Mouse (Mus musculus) adrenal gland (tissue): ENCODE data around the gene Abcc1.

Experiments used
- intact Hi-C: fragments of 180-260 bp; cut with DNase I; formaldehyde crosslinking; loops from one replicate; pipeline ENCODE4 v1.15.1; 2025
- long read RNA-seq, 2 experiments: library from polyadenylated mRNA; unstranded; transcript quantifications; one replicate each; pipeline ENCODE4 v2.0.0; 2020; ENCODE audit warnings: borderline replicate concordance in 1 of 2; ENCODE audit not compliant: insufficient replicate concordance in 1 of 2

The Abcc1 gene
- long read RNA-seq, experiment 1, partial matches to known transcripts = 3 of 4 reads
- long read RNA-seq, experiment 1, other reads (novel, unspliced or antisense) = 1 of 4 reads
- long read RNA-seq, experiment 2, partial matches to known transcripts = 5 of 8 reads
- long read RNA-seq, experiment 2, other reads (novel, unspliced or antisense) = 2 of 8 reads

- intact Hi-C loops = no loop called here
Measured at GRCm38 (mm10) chr16:14361362-14362098, at the start of gene Abcc1. Gene Abcc1 (plus strand): TSS chr16:14361558.

DNA sequence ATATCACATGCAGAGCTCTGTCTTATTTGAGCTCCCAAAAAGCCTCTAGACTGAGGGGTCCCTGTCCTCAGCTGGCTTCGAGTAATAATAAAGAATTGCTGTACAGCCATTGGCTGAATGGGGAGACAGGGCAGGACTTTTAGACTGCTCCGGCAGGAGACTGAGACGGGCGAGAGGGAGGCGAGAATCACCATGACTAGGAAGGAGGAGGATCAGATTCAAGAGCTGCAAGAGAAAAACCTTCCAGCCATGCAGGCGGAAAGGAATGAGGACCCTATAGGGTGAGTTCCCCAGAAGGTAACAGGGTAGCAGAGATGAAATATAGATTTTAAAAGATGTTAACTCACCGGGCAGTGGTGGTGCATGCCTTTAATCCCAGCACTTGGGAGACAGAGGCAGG lies 48.4 kb upstream of the Abcc1 start:
- intact Hi-C loops = loop anchor here (5.0 to 10.0 kb wide), 2 partner anchors 76 to 182 kb away; no protein-coding TSS in a partner anchor

DNA sequence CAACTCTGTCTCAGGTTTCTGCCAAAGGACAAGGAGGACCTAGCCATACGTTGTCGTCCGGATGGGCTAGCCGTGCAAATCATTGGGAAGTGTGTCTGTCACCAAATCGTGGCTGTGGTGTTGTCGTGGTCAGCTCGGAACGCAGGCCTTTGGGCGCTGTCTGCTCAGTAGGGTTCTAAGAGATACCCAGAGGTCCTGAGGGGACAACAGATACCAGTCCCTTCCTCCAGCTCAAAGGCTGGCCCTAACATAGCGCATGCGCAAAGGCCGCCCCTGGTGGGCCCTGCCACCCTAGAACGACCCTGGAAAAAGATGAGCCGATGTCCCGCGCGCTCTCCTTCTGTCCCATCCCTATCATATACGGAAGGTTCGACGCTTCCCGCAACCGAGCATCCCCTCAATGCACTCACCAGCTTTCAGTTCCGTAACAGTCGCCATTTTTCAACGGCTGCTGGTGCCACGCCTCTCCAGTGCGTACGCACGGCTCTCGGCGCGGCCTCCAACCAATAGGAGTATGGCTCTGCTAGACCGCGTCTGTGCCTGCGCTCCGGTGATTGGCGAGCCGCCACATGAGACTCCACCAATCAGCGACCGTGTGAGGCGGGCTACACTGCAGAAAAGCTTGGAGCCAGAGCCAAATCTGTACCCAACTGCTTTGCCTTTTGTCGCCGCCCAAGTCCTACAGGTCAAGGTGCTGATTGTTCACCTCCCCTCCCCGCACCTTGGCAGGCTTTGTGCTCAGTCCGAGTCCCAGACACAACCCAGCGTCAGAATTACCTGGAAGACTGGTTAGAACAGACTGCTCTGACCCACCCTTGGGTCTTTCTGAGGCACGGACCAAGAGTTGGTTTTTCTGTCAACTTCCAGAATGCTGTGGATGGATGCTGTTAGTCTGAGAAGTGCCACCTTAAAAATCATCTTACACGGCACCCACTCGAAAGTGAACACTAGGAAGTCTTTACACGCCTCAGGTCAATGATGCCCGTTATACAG lies 44.2 kb upstream of the Abcc1 start, which contains the start of gene Fopnl:
Fopnl (minus strand) TSS at position 522 of the 993 bp plus-strand sequence.
- intact Hi-C loops = loop anchor here (10.0 kb wide), 1 partner anchor 178 kb away; no protein-coding TSS in a partner anchor

DNA sequence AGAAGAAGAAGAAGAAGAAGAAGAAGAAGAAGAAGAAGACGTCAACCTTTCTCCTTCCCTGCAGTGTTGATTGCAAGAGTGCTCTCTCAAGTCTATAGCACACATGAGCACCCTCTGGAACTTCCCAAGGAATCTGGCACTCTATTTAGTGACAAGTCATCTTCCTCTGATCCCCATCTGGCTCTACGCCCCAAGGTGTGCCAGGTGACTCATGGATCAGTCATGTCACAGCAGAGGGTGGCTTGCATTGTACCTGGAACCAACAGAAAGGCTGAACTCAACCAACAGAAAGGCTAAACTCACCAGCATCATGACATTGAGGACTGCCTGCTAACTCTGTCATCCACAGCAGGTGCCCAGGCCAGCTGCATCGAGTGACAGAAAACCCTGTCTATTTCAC lies 41.7 kb upstream of the Abcc1 start:
- intact Hi-C loops = loop anchor here (10.0 kb wide), 1 partner anchor 175 kb away; no protein-coding TSS in a partner anchor

- intact Hi-C loops = no loop called here
Measured at GRCm38 (mm10) chr16:14320494-14320893, 40.9 kb upstream of the Abcc1 start.

GRCm38 (mm10) chr16:14328156-14328555 lies 33.2 kb upstream of the Abcc1 start:
- intact Hi-C loops = no loop called here

GRCm38 (mm10) chr16:14344967-14345366 lies 16.4 kb upstream of the Abcc1 start:
- intact Hi-C loops = no loop called here

DNA sequence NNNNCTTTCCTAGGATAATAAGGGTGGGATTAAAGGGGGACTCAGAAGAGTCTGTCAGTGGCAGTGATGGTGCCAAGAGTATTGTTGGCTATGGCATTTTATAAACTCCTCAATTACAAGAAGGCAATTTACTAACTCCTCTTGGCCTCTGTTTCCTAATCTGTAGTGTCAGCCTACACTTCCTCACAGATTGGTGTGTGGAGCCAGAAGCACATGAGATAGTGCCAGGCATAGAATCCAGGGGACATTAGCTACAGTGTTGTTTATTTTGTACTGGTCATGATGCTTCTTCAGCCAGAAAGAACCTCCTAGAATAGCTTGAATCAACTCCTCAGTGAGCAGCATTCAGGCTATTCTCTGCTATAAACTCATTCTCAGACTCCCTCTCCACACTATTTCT lies 9.8 kb upstream of the Abcc1 start:
- intact Hi-C loops = no loop called here

DNA sequence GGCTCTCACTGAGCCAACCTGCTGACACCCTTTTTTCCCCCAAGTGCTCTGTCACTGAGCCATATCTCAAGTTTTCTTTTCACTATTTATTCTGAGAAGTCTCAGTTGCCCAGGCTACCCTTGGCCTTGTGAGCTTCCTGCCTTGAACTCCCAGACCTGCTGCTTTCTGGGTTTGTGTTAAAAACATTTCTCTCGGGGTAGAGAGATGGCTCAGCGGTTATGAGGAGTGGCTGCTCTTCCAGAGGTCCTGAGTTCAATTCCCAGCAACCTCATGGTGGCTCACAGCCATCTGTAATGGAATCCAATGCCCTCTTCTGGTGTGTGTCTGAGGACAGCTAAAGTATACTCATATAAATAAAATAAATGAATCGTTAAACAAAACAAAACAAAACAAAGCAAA lies 9.1 kb upstream of the Abcc1 start:
- intact Hi-C loops = no loop called here

DNA sequence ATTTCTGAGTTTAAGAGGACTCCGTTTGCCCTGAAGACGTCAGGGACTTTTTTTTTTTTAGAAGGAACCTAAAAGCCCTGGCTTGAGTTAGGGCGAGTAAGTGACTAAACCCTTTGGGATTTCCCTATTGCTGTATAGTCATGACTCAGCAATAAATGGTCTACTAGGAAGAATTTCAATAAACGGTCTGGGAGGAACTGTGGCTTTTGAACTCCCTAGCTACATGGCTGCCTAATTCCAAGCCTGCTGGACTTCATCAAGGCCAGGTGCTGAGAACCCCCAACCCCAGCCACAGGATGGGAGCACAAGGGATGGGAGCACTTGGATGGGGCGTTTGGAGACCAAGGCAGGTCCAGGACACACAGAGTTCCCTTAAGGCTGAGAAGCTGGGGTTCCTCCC lies 8.7 kb upstream of the Abcc1 start:
- intact Hi-C loops = no loop called here

DNA sequence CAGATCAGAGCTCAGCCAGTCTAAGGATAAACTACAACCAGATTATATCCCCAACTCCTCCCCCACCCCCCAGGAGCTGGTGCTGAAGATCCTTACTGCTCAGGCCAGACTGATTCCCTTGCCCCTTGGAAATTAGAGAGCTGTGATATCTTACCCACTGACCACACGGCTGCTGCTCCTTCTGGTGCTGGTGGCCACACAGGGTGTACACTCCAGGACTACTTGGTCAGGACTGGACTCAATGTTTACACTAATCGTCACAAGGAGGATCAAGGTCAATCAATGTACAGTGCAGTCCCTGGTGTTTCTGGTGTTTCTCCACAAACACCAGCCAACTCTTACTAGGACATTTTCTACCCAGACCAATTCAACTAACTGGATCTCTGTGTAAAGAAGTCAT lies 3.5 kb upstream of the Abcc1 start:
- intact Hi-C loops = no loop called here

DNA sequence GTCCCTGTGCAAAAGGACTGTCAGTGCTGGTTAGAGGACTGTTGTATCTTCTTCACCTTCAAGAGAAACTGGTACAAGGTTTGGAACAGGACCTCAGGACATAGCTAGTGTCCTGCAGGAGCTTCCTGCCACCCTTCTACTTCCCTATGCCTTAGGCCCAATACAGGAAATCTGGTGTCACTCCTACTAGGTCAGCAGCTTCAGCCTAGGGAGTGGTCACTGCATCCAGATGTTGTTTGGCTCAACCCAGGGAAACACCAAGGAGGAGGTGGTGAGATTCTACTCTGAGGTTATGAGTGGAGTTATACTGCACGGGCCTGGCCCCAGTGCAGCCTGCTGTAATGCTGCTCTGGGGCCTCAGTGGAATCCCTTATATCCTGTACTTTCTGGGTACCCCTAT lies 2.8 kb upstream of the Abcc1 start:
- intact Hi-C loops = no loop called here

DNA sequence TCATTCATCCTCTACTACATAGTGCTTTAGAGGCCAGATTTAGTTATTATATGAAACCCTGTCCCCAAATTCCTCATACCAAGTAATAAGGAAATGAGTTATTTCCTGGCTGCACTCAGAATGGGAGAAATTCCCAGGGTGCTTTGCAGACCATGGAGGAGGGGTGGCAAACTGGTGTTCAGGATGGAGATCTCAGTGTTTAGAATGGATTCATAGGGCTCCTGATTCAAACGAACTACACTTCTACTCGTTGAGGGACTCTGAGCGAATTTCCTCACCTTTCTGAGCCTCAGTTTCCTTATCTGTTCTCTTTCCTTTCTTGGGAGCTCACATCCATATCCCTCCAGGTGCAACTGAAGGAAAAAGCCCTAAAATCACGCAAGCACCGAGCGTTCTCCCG lies 427 bp upstream of the Abcc1 start:
- intact Hi-C loops = no loop called here

DNA sequence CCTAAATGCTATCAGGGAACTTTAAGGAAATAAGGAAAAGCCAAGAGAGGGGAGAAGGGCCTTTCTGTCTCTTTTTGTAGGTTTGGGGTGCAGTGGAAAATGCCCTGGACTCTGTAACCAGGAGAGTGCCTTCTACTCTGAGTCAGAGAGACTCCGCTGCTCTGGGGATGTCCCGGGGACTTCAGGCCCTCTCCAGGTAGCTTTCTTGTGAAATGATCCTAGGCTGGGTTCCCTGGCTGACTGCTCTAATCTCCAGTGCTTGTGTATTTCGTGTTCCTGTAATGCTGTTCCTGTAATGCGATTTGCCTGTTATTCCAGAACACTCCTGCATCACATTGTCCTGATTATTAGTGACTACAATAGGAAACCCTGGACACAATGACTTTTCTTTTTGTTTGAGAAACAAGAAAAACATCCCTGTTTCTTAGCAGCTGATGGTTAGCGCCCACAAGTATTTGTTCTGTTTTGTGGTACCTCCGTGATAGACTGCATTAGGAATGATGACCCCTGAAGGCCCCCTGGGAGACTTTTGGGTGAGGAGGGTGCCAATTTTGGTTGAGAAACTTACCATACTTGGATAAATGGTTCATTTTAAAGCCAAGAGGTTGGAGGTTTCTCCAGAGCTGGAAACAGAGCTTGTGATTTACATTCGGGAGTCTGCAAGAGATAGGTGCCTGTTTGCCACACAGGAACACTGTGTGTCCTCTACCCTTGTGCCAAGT lies 902 bp downstream of the Abcc1 start:
- intact Hi-C loops = no loop called here

DNA sequence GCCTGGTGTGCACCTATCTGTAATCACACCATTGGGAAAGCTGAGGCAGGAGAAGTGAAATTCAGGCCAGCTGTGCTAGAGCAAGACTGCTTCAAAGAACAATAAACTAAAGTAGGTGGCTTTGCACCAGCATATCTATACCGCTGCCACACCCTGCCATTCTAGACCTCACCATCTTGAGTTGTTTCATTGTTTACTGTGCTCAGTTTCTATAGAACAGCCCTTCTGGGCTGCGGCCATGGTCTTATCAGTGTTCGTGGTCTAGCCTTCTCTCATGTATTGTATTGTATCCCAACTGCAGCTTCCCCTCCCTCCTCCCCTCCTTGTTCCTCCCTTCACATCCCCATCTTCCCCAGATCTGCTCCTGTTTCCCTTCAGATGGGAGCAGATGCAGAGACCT lies 2.1 kb downstream of the Abcc1 start:
- intact Hi-C loops = no loop called here

DNA sequence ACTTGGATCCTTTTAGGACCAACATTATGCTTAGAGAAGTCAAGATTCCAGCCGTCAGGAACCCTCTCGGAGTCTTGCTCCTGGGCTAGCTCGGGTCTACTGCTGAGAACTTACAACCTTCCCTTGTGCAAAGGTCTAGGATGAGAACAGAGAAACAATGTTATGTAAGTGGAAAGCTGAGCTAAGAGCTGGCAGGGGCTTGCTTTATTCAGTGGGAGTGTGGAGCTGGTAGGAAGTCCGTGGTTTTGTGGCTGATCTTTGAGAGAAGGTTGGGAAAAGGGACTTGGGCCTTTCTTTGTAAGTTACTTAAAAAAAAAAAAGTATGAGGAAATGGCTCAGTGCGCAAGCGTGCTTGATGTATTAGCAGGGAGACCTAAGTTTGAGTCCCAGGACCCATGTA lies 2.7 kb downstream of the Abcc1 start:
- intact Hi-C loops = no loop called here

DNA sequence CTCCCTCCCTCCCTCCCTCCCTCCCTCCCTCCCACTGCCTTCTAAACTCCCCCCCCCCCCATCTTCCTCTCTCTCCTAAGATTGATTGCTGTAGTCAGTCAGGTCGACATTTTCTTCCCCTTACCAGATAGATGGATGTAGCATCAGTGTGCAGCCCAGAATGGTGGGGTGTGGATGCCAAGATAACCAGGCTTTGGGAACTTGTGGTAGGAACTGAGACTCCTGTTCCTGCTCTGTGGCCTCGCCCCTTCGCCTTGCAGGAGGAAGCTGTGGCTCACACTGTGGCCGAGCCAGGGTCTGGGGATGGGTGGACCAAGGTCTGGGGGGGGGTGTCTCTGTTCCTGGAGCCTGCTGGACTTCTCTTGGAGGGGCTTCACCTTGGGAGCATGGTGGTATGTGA lies 4.1 kb downstream of the Abcc1 start:
- intact Hi-C loops = no loop called here

- intact Hi-C loops = no loop called here
Measured at GRCm38 (mm10) chr16:14366017-14366416, 4.7 kb downstream of the Abcc1 start.

DNA sequence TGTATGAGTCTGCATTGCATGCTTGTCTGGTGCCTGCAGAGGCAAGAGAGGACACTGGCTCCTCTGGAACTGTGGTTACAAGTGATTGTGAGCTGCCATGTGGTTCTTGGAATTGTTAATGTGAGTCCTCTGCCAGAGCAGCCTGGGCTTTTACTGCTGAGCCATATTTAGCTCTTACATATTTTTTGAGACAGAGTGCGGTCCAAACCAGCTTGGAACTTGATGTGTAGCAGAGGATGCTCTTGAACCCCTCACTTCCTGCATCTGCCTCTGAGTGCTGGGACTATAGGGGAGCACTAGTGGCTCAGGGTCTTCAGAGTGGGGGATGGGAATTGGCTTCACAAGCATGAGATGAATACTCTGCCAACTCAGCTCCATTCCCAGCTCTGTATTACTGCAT lies 10.0 kb downstream of the Abcc1 start:
- intact Hi-C loops = no loop called here

DNA sequence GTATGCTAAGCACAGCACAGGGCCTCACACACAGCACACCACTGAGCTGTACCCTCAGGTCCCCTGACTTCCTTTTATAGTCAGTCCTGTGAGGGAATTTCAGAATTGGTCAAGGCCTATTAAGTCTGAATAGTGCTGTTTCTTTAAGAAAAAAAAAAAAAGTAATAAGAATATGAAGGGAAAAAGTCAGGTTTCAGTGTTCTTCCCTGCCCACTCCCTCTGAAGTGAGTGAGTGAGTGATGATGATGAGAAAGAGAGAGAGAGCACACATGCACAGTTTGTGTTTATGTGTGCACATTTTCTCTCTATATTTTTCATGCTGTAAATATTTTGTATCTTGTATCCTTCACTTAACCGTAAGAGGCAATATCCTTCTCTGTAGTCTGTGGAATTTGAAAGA lies 11.0 kb downstream of the Abcc1 start:
- intact Hi-C loops = no loop called here

DNA sequence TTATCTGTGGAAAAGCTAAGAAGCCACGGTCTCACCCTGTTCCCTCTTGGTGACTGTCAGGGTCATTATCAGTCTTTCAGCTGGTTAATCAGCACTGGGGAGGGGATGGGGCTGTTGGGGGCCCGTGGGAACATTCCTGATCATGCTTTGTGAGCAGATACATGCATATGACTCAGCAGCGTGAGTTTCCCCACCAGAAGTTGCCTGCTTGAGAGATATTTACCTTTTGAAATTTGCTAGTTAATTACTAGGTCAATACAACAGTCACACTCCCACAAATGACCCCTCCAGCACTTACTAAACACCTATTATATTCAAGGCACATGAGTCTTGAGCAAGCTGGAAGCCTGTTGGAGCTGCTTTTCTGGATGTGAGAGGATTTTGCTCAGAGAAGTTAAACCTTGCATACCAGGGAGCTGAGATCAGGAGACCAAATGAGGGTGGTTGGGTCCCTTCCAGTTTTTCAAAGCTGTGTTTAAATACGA lies 11.5 kb downstream of the Abcc1 start:
- intact Hi-C loops = no loop called here
